Mouse (Mus musculus) kidney, adult 2 months (tissue): ENCODE results near the gene Sin3b.

Source experiments
- CTCF ChIP-seq: fragments of 200-500 bp; conservative IDR thresholded peaks from 2 replicates; pipeline ENCODE4 v1.5.1; 2011; ENCODE audit warnings: low read depth, mild to moderate bottlenecking, control low read depth, low read length, moderate library complexity, mixed read lengths; ENCODE audit not compliant: insufficient read depth, insufficient read length
- POLR2A ChIP-seq: fragments of 200-500 bp; IDR thresholded peaks from one replicate; pipeline ENCODE4 v1.6.1; 2011; ENCODE audit warnings: low read depth, low read length, control low read depth

- TF ChIP-seq POLR2A (no peak), CTCF (no peak)
Observed at GRCm38 (mm10) chr8:72750266-72750665, 27.2 kb downstream of the Sin3b start.
